Mouse (Mus musculus): Measurements from ENCODE around the gene Pard6b.

DNA sequence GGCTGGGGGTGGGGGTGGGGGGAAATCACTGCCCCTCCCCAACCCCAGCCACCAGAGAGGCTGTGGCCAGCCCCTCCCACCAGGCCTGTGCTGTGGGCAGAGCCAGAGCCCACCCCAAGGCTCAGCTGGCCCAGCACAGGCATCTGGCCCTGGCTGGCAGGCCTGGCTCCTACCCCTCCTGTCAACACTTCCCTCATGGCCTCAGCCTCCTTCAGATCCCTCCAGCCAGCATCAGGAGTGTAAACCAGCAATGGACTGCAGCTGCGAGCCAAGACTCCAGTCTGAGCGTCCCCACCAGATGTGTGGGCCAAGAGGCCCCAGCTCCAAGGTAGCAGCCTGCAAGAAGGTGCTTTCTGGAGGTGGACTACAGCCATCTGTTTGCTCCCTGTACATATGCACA lies 64.6 kb downstream of the Pard6b start:
- no peak for TF ChIP-seq POLR2A (IDR thresholded peaks at IDR 0.05; ENCODE audit: control insufficient read depth in 1 of 2, insufficient read depth in 1 of 2, low read depth in 1 of 2, low read length in 2 of 2, poor library complexity in 1 of 2)
- no peak for TF ChIP-seq CTCF (IDR thresholded peaks at IDR 0.05 in 2 of 3, conservative IDR thresholded peaks at IDR 0.05 in 1 of 3; ENCODE audit: control insufficient read depth in 1 of 3, insufficient read depth in 1 of 3, low read depth in 2 of 3, low read length in 3 of 3, poor library complexity in 1 of 3, severe bottlenecking in 1 of 3)
- no peak for TF ChIP-seq GATA1 (IDR thresholded peaks at IDR 0.05; ENCODE audit: low read depth, low read length)

All from MEL (cell line).